Mouse (Mus musculus): ENCODE results near the gene Anapc11.
"Not testable (repeated sequence)": the region's sequence is repeated elsewhere in the genome, so short reads cannot be mapped to it uniquely, and the experiment has no call there.

The Anapc11 gene

GRCm38 (mm10) chr11:120575046-120575445 is 23.2 kb upstream of the Anapc11 start:
- no peak for DNase-seq (ENCODE audit: low read depth)

- DNase-seq (ENCODE audit: low read depth): no peak
Measured at GRCm38 (mm10) chr11:120575940-120576339, 22.3 kb upstream of the Anapc11 start.

- no peak for DNase-seq (ENCODE audit: low read depth)
Measured at GRCm38 (mm10) chr11:120576365-120576981, 21.7 kb upstream of the Anapc11 start.

- peak; percentile 57 for DNase-seq (ENCODE audit: low read depth)
Measured at GRCm38 (mm10) chr11:120577211-120578023, 20.8 kb upstream of the Anapc11 start.

- no peak for DNase-seq (ENCODE audit: low read depth)
Measured at GRCm38 (mm10) chr11:120578024-120578693, 20.1 kb upstream of the Anapc11 start.

- DNase-seq (ENCODE audit: low read depth): no peak
Measured at GRCm38 (mm10) chr11:120578694-120579243, 19.5 kb upstream of the Anapc11 start.

GRCm38 (mm10) chr11:120579316-120580107 is 18.7 kb upstream of the Anapc11 start:
- DNase-seq (ENCODE audit: low read depth): peak; percentile 86

- DNase-seq (ENCODE audit: low read depth): no peak
Measured at GRCm38 (mm10) chr11:120580190-120580589, 18.0 kb upstream of the Anapc11 start.

- DNase-seq (ENCODE audit: low read depth): peak; percentile 58
Measured at GRCm38 (mm10) chr11:120580871-120581331, 17.3 kb upstream of the Anapc11 start.

GRCm38 (mm10) chr11:120581490-120582267 is 16.5 kb upstream of the Anapc11 start, which contains the start of gene Arhgdia:
Gene Arhgdia, minus strand, starts transcription at chr11:120581624.
- DNase-seq (ENCODE audit: low read depth): peak; percentile 93

- DNase-seq (ENCODE audit: low read depth): peak; percentile 57
Measured at GRCm38 (mm10) chr11:120582268-120582981, 15.8 kb upstream of the Anapc11 start.

- DNase-seq (ENCODE audit: low read depth): not testable (repeated sequence)
Measured at GRCm38 (mm10) chr11:120582982-120583293, 15.3 kb upstream of the Anapc11 start.

- DNase-seq (ENCODE audit: low read depth): no peak
Measured at GRCm38 (mm10) chr11:120583937-120584336, 14.3 kb upstream of the Anapc11 start.

- DNase-seq (ENCODE audit: low read depth): no peak
Measured at GRCm38 (mm10) chr11:120588531-120588930, 9.7 kb upstream of the Anapc11 start.

- peak; percentile 34 for DNase-seq (ENCODE audit: low read depth)
Measured at GRCm38 (mm10) chr11:120597240-120598235, 683 bp upstream of the Anapc11 start.

GRCm38 (mm10) chr11:120598990-120599549 is 849 bp downstream of the Anapc11 start:
- no peak for DNase-seq (ENCODE audit: low read depth)

- DNase-seq (ENCODE audit: low read depth): no peak
Measured at GRCm38 (mm10) chr11:120600716-120601115, 2.5 kb downstream of the Anapc11 start.

- no peak for DNase-seq (ENCODE audit: low read depth)
Measured at GRCm38 (mm10) chr11:120603545-120603944, 5.3 kb downstream of the Anapc11 start.

- no peak for DNase-seq (ENCODE audit: low read depth)
Measured at GRCm38 (mm10) chr11:120605667-120606066, 7.4 kb downstream of the Anapc11 start.

All from NIH3T3 (cell line).